Mouse (Mus musculus): Measurements from ENCODE around the gene Rangrf. TPM values are rescaled to one million over a fixed set of nuclear protein-coding genes. Genes with fewer than 3 reads are reported as not detected.
A peak's percentile ranks its signal among the peaks of the same experiment; 100 is the strongest.

Rangrf gene
- polyA plus RNA-seq, 1 experiment from 2014 or later, result 44.9 TPM

- no peak overlapping the region for H3K9ac ChIP-seq (ENCODE audit: low read depth, low read length)
- no peak overlapping the region for H3K27ac ChIP-seq (replicated peaks; ENCODE audit: low read depth, low read length)
- H3K9me3 ChIP-seq (ENCODE audit: control insufficient read depth, low read length), result no peaks in the 10 kb centered on the region
- DNase-seq (ENCODE audit: low spot score), result no peak
- WGBS, result 67% methylated on average over 6 of the region's 6 CpGs
- no peaks in the 10 kb centered on the region for H3K4me1 ChIP-seq (ENCODE audit: control insufficient read depth, insufficient read depth, low read length)
- no peaks in the 10 kb centered on the region for H3K36me3 ChIP-seq (ENCODE audit: control insufficient read depth, insufficient read depth, low read length)
- no peak for ATAC-seq (ENCODE audit: low read depth)
- H3K4me2 ChIP-seq (ENCODE audit: low read depth, low read length), result no peak overlapping the region
- no peaks in the 10 kb centered on the region for H3K27me3 ChIP-seq (replicated peaks; ENCODE audit: control insufficient read depth, insufficient read depth, low read length)
- no peak overlapping the region for H3K4me3 ChIP-seq (ENCODE audit: low read depth, low read length)
Observed at GRCm38 (mm10) chr11:68929947-68930346, 45.0 kb downstream of the Rangrf start.

- no peak within 1 kb of the TSS for H3K27ac ChIP-seq (replicated peaks; ENCODE audit: low read depth, low read length)
- H3K4me3 ChIP-seq (ENCODE audit: low read depth, low read length), result no peak within 1 kb of the TSS
- H3K36me3 ChIP-seq (ENCODE audit: control insufficient read depth, insufficient read depth, low read length), result no peaks in the 10 kb centered on the region
- H3K4me1 ChIP-seq (ENCODE audit: control insufficient read depth, insufficient read depth, low read length), result no peaks in the 10 kb centered on the region
- H3K4me2 ChIP-seq (ENCODE audit: low read depth, low read length), result no peak within 1 kb of the TSS
- WGBS, result 69% methylated on average over 3 of the region's 3 CpGs
- H3K27me3 ChIP-seq (replicated peaks; ENCODE audit: control insufficient read depth, insufficient read depth, low read length), result no peaks in the 10 kb centered on the region
- no peaks in the 10 kb centered on the region for H3K9me3 ChIP-seq (ENCODE audit: control insufficient read depth, low read length)
- ATAC-seq (ENCODE audit: low read depth) (no peak), DNase-seq (ENCODE audit: low spot score) (no peak)
- H3K9ac ChIP-seq (ENCODE audit: low read depth, low read length), result no peak within 1 kb of the TSS
Observed at GRCm38 (mm10) chr11:68926981-68927380, 48.0 kb downstream of the Rangrf start, which contains the start of gene Odf4. Gene Odf4, minus strand, starts transcription at chr11:68927081.

GRCm38 (mm10) chr11:68924749-68925148, 50.2 kb downstream of the Rangrf start:
- Histone ChIP-seq H3K4me2 (ENCODE audit: low read depth, low read length) (no peak overlapping the region), H3K9ac (ENCODE audit: low read depth, low read length) (no peak overlapping the region), H3K4me1 (ENCODE audit: control insufficient read depth, insufficient read depth, low read length) (no peaks in the 10 kb centered on the region), H3K4me3 (ENCODE audit: low read depth, low read length) (no peak overlapping the region), H3K9me3 (ENCODE audit: control insufficient read depth, low read length) (no peaks in the 10 kb centered on the region), H3K27ac (replicated peaks; ENCODE audit: low read depth, low read length) (no peak overlapping the region), H3K27me3 (replicated peaks; ENCODE audit: control insufficient read depth, insufficient read depth, low read length) (no peaks in the 10 kb centered on the region), H3K36me3 (ENCODE audit: control insufficient read depth, insufficient read depth, low read length) (no peaks in the 10 kb centered on the region)
- DNase-seq (ENCODE audit: low spot score), result no peak
- 91% methylated on average over 2 of the region's 2 CpGs for WGBS
- ATAC-seq (ENCODE audit: low read depth), result no peak

GRCm38 (mm10) chr11:68923191-68923590, 51.8 kb downstream of the Rangrf start:
- no peaks in the 10 kb centered on the region for H3K9me3 ChIP-seq (ENCODE audit: control insufficient read depth, low read length)
- no peak for ATAC-seq (ENCODE audit: low read depth)
- no peaks in the 10 kb centered on the region for H3K36me3 ChIP-seq (ENCODE audit: control insufficient read depth, insufficient read depth, low read length)
- no peak for DNase-seq (ENCODE audit: low spot score)
- H3K9ac ChIP-seq (ENCODE audit: low read depth, low read length), result no peak overlapping the region
- no peaks in the 10 kb centered on the region for H3K27me3 ChIP-seq (replicated peaks; ENCODE audit: control insufficient read depth, insufficient read depth, low read length)
- 53% methylated on average over 3 of the region's 3 CpGs for WGBS
- no peak overlapping the region for H3K27ac ChIP-seq (replicated peaks; ENCODE audit: low read depth, low read length)
- H3K4me2 ChIP-seq (ENCODE audit: low read depth, low read length), result no peak overlapping the region
- H3K4me3 ChIP-seq (ENCODE audit: low read depth, low read length), result no peak overlapping the region
- no peaks in the 10 kb centered on the region for H3K4me1 ChIP-seq (ENCODE audit: control insufficient read depth, insufficient read depth, low read length)

Small RNA genes lying within 50 kb of the gene (microRNA-seq; reads per million reads assigned to microRNA genes)
- 2.0 reads per million, percentile 6 among the genes with 10 or more reads in this experiment for gene Mir3062 (ENCODE audit: borderline number of aligned reads)

Other genes starting within 250 kb of the Rangrf start
- 90.0 and 95.4 TPM in 2 replicates for gene Ndel1, start 103.3 kb downstream of the Rangrf start, polyA plus RNA-seq (2014; fragmentation: Nextera tagmentation; extraction: Ambion mirVana)
- 0.17 and 0.45 TPM in 2 replicates for gene Rnf222, start 86.6 kb downstream of the Rangrf start, polyA plus RNA-seq (2014; fragmentation: Nextera tagmentation; extraction: Ambion mirVana)
- gene Rpl26, start 73.6 kb downstream of the Rangrf start, polyA plus RNA-seq (2014; fragmentation: Nextera tagmentation; extraction: Ambion mirVana), result 1,088 and 1,233 TPM in 2 replicates
- gene Odf4, start 48.1 kb downstream of the Rangrf start, polyA plus RNA-seq (2014; fragmentation: Nextera tagmentation; extraction: Ambion mirVana), result not detected in 2 replicates
- 7.3 and 8.9 TPM in 2 replicates for gene Arhgef15, start 17.7 kb downstream of the Rangrf start, polyA plus RNA-seq (2014; fragmentation: Nextera tagmentation; extraction: Ambion mirVana)
- gene Slc25a35, start 7.1 kb downstream of the Rangrf start, polyA plus RNA-seq (2014; fragmentation: Nextera tagmentation; extraction: Ambion mirVana), result 3.4 and 5.0 TPM in 2 replicates
- gene Pfas, start 33.3 kb upstream of the Rangrf start, polyA plus RNA-seq (2014; fragmentation: Nextera tagmentation; extraction: Ambion mirVana), result 19.1 and 21.9 TPM in 2 replicates
- gene Ctc1, start 40.7 kb upstream of the Rangrf start, polyA plus RNA-seq (2014; fragmentation: Nextera tagmentation; extraction: Ambion mirVana), result 36.5 and 47.3 TPM in 2 replicates
- 92.5 and 112 TPM in 2 replicates for gene Aurkb, start 70.5 kb upstream of the Rangrf start, polyA plus RNA-seq (2014; fragmentation: Nextera tagmentation; extraction: Ambion mirVana)
- gene Borcs6, start 84.5 kb upstream of the Rangrf start, polyA plus RNA-seq (2014; fragmentation: Nextera tagmentation; extraction: Ambion mirVana), result 12.1 and 12.4 TPM in 2 replicates
- 65.6 and 87.8 TPM in 2 replicates for gene Tmem107, start 95.6 kb upstream of the Rangrf start, polyA plus RNA-seq (2014; fragmentation: Nextera tagmentation; extraction: Ambion mirVana)
- 89.1 and 97.0 TPM in 2 replicates for gene Vamp2, start 113.3 kb upstream of the Rangrf start, polyA plus RNA-seq (2014; fragmentation: Nextera tagmentation; extraction: Ambion mirVana)
- gene Per1, start 120.0 kb upstream of the Rangrf start, polyA plus RNA-seq (2014; fragmentation: Nextera tagmentation; extraction: Ambion mirVana), result 21.5 and 28.2 TPM in 2 replicates
- 0.21 and 0.45 TPM in 2 replicates for gene Hes7, start 145.2 kb upstream of the Rangrf start, polyA plus RNA-seq (2014; fragmentation: Nextera tagmentation; extraction: Ambion mirVana)
- gene 9130213A22Rik, start 147.4 kb upstream of the Rangrf start, polyA plus RNA-seq (2014; fragmentation: Nextera tagmentation; extraction: Ambion mirVana), result 0.14 and 0.63 TPM in 2 replicates
- 0.39 and 1.9 TPM in 2 replicates for gene Aloxe3, start 150.7 kb upstream of the Rangrf start, polyA plus RNA-seq (2014; fragmentation: Nextera tagmentation; extraction: Ambion mirVana)
- gene Alox12b, start 181.8 kb upstream of the Rangrf start, polyA plus RNA-seq (2014; fragmentation: Nextera tagmentation; extraction: Ambion mirVana), result 0.62 and 4.8 TPM in 2 replicates
- gene Alox8, start 222.7 kb upstream of the Rangrf start, polyA plus RNA-seq (2014; fragmentation: Nextera tagmentation; extraction: Ambion mirVana), result 0.22 TPM in 1 of 2 replicates, not detected in the other